Mouse (Mus musculus): ENCODE results near the gene Ifit3b. TPM values are rescaled to one million over a fixed set of nuclear protein-coding genes. Genes with fewer than 3 reads are reported as not detected.
"Not testable (repeated sequence)": the region's sequence is repeated elsewhere in the genome, so short reads cannot be mapped to it uniquely, and the experiment has no call there.

Gene Ifit3b
- 1 to 10 TPM in 1 of 2 experiments, under 1 TPM in 1; 0.90 to 1.5 TPM for total RNA-seq (2021)
- long read RNA-seq, experiment 1, partial matches to known transcripts: 0 of 1 reads
- long read RNA-seq, experiment 1, other reads (novel, unspliced or antisense): 0 of 1 reads
- long read RNA-seq, experiment 2, partial matches to known transcripts: 0 of 2 reads
- long read RNA-seq, experiment 2, other reads (novel, unspliced or antisense): 0 of 2 reads

DNA sequence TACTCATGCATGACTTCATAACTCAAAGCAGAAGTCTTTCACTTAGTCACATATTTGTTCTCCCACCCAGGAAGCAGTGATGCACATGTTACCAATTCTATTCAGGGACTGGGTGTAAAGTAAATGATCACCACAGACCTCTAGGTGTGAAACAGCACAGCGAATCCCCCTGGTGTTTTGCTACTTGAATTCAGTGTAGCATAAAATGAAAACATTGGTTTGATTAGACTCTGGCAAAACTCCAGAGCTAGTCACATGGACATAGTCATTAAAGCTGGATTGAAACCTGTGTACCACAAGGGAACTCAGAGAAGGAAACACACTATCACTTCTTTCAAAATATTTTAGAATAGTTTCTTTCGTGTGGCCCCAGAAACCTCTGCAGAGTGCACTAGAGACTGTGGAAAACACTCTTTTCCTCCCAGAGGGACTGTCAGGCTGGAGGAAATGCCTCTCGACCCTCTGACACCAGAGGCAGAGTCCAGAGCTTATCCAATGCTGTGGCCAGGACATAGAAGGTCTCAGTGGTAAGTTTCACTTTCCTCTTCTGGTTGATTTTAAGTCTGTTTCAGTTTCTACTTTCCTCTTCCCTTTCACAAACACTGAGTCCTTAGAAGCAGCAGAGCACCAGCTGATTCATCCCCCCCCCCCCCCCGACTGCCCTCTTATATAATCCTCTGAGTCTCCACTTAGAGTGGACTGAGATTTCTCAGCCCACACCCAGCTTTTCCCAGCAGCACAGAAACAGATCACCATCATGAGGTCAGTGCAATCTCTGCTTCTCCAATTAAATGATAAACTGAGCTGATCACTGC, at the start of gene Ifit3b:
Gene Ifit3b (plus strand): TSS at position 734 of the 815 bp plus-strand sequence.
- DNase-seq: peak; percentile 72 to 75

DNA sequence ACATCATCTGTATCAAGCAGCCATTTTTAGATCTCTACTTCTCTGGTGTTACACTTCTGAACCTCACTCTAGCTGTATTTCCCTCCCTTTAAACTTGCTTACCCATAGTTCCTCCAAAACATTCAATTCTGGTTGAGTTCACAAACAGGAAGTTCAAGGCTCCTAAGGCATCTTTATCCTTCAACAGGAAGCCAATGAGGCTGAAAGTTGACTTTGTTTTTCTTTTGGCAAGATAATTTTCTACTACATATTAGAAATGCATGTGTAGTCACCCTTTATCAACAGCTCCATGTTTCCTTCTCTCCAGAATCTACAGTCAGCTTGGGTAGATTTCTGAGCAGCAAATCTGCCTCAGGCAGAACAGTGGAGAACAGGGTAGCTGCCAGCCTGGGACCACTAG, 45.2 kb upstream of the Ifit3b start:
- DNase-seq: no peak

DNA sequence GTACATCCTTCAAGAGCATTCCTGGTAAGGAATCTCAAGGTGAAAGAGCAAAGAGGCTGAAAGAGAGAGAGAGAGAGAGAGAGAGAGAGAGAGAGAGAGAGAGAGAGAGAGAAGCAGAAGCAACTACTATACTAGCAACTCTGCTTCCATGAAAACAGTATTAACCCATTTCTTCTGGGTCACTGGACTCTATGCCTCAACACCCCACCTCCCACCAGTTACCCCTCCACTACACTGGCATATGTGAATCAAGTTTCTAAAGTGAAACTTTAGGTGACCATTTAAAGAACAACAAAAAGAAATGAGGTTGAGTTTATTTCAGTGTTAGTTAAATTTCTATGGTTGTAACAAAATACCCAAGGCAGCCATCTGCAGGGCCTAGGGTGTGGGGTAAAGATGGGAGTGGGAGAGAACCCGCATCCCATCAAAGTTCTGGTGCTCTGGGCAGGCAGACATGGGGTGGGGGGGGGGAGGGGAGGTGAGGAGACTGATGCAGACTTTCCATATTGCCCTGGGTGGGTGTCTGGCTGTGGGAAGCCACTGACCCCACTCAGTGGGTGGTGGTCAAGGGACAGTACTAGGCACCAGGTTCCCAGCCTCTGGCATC, 41.5 kb upstream of the Ifit3b start:
- no peak for DNase-seq

DNA sequence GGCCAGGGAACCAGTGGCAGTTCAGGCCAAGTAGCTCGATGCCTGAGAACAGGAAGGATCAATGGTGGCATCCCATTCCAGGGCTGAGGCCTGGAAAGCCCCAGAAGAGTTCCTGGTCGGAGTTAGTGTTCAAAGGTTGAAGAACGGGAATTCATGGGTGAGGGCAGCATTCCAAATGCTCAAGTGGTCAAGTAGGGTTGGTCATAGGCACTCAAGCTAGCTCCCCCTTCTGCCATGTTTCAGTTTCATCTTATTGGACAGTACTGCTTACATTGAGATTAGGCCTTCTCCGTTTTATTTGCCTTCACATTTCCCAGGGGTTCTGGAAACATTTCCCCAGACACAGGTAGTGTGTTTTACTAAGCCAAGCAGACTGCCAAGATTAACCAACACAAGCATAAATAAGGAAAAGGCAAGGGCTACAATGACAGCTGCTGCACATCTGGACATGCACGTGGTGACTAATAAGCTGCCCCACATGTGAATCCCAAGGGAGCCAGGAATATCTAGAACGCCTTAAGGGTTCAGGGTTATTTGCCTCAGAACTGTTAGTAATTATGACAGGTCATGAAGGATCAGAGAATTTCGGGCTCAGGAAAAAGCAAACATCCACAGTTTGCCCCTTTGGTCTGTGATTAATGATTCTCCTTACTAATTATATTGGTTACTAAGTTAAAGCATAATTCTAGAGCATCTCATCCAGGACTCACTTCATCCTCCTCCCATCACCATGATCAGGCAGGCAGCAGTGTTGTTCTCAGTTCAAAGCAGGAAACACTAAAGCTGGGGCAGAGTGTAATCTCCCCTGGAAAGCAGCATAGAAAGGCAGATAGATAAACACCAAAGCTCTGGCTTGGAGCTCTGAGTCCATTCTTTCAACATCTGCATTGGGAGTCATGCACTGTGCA, 38.5 kb upstream of the Ifit3b start:
- DNase-seq: peak in 1 of 2 experiments; percentile 32

DNA sequence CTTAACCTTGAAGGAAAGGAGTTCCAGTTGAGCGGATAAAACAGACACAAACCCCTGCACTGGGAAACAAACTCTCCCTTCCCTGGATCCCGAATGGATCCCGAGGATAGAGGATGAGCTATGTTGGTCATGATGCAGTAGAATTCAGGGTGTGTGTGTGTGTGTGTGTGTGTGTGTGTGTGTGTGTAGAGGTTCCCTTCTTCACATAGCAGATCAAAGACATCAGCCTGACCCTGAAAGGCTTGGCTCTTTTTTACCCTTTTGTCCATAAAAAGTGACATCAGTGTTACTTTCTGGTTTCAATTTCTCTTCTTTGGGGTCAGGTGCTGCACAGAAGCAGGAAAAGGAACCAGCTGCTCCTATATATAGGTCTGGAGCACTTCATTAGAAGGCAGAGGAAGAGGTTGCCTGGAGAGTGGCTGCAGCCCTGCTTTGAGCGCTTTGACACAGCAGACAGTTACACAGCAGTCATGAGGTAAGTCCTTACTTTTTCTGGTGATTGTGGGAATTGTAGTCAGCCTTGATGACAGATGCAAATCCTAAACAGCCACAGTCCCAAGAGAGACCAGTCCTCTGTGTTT, 37.8 kb upstream of the Ifit3b start:
- DNase-seq: no peak

DNA sequence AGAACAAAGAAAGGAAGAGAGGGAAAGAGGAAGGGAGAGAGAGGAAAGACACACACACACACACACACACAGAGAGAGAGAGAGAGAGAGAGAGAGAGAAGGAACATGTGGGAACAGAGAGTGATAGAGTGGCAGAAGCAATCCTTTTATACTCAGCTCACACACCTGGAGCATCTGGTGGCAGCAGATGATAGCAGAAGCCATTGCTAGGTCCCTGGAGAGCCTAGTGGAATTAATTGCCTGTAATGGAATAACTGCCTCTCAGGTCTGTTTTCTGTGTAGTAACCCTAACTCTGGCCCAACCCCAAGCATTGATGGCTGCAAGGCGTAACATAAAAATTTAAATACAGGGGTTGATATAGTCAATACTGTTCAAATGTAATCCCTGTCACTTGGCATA, 36.7 kb upstream of the Ifit3b start:
- no peak for DNase-seq

DNA sequence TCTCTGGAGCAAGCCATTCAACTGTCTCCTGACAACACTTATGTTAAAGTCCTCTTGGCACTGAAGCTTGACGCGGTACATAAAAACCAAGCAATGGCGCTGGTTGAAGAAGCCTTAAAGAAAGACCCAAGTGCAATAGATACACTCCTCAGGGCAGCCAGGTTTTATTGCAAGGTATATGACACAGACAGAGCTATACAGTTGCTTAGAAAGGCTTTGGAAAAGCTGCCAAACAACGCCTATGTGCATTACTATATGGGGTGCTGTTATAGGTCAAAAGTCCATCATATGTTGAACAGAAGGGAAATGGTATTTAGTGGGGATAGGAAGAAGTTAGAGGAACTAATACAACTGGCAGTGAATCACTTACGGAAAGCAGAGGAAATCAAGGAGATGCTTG, 34.1 kb upstream of the Ifit3b start:
- DNase-seq: no peak

DNA sequence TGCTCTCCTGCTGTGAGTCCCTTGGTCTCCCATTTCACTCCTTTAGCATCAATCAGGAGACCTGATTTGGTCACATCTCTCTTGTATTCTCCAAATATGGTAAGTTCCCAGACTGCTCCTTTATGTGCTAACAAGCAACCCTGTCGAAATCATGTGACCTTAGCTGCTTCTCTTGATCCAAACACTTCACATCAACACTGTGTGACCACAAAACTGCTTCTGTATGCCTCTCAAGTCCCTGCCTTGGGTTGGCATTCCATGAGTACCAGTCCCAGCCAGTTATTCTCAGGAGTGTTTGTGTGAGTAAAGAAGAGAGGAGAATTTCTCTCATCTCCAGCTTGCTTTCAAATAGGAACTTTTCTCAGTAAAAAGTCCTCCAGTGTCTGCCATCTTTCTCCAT, 30.6 kb upstream of the Ifit3b start:
- no peak for DNase-seq

DNA sequence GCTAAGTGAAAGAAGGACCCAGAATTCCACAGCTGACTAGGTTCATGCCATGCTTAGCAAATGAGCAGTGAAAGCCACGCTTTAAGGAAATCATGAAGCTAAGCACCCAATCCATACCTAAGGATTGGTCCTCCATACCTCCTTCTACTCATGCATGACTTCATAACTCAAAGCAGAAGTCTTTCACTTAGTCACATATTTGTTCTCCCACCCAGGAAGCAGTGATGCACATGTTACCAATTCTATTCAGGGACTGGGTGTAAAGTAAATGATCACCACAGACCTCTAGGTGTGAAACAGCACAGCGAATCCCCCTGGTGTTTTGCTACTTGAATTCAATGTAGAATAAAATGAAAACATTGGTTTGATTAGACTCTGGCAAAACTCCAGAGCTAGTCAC, 25.1 kb upstream of the Ifit3b start:
- not testable (repeated sequence) for DNase-seq

DNA sequence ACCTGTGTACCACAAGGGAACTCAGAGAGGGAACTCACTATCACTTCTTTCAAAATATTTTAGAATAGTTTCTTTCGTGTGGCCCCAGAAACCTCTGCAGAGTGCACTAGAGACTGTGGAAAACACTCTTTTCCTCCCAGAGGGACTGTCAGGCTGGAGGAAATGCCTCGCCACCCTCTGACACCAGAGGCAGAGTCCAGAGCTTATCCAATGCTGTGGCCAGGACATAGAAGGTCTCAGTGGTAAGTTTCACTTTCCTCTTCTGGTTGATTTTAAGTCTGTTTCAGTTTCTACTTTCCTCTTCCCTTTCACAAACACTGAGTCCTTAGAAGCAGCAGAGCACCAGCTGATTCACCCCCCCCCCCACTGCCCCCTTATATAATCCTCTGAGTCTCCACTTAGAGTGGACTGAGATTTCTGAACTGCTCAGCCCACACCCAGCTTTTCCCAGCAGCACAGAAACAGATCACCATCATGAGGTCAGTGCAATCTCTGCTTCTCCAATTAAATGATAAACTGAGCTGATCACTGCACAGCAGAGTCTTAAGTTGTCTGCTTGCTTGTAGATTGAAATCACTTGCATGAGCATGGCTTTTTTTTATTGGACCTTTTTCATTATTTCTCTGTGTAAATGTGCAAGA, 24.5 kb upstream of the Ifit3b start, which contains the start of gene Ifit3:
Gene Ifit3 (plus strand): TSS at position 406 of the 641 bp plus-strand sequence.
- DNase-seq: peak; percentile 50 to 68

DNA sequence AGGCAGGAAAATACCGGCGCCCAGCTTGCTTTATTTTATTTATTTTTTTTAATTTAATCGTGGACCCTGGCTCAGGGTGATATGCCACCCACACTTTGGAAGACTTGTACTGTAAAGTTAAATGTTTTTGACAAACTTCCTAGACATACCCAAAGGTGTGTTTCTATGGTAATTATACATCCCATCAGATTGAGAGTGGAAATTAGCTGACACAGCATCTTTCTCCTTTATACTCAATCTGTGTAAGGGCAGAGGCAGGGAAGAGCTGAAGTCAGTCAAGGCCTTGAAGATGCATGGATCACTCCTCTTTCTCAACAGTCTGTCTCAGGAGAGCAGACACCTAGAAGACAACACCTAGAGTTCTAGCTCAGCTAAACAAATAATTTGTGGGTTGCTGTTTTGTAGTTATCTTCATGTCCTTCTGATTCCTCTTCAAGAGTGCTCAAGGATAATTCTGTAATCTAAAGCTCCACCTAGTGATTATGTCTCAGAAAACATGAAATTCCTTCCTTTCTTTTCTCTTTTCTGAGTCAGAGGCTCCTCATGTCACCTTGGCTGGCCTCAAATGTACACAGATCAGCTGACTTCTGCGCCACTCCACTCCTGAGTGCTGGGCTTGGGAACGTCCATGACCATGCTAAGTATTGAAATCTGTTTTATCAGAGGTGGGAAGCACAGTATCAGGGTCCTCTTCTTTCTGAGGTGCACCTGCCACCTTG, 21.9 kb upstream of the Ifit3b start:
- not testable (repeated sequence) for DNase-seq

DNA sequence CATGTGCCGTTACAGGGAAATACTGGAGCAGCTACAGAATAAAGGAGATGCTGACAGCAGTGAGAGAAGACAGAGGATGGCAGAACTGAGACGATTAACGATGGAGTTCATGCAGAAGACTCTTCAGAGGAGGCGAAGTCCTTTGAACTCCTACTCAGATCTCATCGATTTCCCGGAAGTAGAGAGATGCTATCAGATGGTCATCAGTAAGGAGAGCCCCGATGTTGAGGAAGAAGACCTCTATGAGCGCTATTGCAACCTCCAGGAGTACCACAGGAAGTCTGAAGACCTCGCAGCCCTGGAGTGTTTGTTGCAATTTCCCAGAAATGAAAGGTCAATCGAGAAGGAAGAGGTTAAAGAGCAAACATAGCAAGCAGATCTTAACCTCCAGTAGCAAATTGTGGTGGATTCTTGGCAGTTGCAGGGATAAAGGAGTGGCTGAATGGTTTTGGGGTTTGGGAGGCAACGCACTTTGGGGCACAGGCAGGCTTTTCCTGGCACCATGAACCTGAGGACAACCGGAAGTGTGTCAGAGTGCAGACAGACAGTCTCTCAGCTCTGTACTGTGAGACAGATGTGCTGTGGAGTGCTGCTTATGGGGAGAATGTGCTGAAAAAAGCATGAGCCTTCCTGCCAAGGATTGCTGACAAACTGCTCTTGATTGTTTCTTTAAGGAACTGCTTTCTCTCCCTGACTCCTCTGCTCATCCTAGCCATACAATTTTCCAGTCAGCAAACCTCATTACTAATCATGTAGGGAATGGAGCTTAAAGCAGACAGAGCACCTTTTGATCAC, 19.7 kb upstream of the Ifit3b start:
- DNase-seq: not testable (repeated sequence)

DNA sequence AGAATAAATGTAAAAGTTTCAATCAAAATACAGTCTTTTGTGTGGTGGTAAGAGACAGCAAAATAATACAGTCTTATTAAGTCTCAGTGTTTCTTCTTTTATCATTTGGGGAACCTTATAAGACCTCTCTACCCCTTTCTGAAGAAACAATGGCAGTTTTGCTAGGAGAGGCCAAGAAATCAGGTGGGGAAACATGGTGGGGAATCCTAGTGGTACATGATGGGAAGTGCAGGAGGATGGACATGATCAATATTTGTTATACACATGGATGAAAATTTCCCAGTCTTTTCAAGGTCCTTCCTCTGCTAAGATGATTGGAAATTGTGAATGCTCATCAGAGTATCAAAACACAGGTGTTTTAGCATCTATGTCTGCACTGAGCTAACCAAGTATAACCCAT, 18.8 kb upstream of the Ifit3b start:
- no peak for DNase-seq

DNA sequence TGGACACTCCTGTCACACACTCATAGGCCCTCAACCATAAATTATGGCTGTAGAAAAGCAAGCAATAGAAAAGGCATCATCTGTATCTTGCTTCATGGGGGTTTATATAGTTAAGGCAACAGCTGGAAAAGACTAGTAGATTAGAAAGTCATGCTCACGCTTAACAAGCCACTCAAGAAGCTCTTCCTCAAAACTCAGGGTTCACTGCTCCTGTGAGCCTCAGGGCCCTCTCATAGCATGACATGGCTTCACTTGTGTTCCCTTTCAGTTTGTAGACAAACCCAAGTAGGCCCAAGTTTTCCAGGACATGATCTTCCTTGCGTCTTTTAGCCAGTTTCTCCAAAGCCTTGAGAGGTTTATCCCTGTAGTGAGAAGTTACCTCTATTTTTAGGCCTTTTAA, 14.3 kb upstream of the Ifit3b start:
- no peak for DNase-seq

DNA sequence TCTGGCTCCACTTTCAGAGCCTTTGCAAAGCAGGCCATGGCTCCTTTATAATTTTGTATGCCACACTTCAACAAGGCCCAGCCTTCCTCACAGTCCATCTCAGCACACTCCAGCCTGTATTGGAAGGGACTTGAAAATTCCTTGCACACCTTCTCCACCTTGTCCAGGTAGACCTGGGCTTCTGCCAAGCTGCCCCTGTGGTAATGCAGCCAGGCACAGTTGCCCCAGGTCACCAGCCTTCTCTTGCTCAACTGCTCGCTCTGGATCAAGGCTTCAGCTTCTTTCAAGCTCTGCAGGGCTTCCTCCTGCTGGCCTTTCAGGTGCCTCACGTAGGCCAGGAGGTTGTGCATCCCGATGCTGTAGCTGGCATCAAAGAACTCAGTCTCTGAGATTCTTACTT, 13.2 kb upstream of the Ifit3b start:
- DNase-seq: not testable (repeated sequence)

DNA sequence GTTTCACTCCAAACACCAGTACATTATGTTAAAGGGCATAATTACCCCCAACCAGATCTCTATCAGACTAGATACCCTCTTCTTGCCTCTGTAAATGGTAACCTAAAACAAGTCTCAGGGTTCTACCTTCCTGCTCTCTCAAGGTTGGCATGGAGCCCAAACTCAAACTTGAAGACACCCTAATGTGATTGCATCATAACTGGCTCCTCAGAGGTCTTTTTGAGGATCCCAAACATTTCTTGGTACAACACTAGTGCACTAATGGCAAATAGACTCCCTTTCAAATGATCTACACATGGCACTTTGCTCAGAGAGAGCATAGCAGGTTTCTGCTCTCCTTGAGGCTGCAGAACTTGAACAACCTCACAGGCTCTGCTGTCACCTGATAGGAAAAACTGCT, 11.0 kb upstream of the Ifit3b start:
- no peak for DNase-seq

DNA sequence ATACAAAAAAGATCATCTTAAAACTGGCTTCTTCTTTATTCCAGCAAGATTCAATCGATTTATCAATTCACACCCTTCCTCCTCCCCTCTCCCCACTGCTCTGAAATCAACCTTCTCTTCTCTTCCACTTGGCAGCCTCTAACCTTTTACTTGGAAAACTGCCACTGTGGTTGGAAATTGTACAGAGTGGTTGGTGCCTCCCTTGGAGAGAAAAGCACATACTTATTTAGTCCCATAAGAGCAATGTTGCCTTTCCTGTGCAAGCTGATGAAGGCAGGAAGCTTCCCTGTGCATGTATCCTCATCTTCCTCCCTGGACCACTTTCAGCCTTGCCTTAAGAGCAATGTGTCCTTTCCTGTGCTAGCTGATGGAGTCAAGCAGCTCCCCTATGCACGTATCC, 9.4 kb upstream of the Ifit3b start:
- peak; percentile 82 to 86 for DNase-seq

DNA sequence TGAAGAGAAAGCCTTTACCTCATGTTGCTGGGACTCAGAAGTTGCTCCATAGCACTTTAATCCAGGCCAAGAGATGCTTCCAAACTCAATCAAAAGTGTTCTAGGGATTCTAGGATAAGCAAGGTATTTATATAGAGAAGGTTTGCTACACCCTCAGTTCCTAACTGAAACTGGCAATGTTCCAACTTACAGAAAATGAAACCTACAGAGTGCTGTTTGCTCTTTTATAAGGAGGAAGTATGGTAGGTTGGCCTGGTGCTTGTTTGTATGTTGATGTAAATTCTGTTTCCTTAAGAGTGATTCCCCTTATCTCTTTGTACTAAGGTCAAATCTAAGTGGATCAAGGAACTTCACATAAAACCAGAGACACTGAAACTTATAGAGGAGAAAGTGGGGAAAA, 8.5 kb upstream of the Ifit3b start:
- DNase-seq: not testable (repeated sequence)

DNA sequence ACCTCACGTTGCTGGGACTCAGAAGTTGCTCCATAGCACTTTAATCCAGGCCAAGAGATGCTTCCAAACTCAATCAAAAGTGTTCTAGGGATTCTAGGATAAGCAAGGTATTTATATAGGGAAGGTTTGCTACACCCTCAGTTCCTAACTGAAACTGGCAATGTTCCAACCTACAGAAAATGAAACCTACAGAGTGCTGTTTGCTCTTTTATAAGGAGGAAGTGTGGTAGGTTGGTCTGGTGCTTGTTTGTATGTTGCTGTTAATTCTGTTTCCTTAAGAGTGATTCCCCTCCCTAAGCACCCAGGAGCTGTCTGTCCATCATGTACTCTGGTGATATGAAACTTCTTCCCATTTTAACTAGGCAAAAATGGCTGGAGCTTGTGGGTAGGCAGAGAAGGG, 5.9 kb upstream of the Ifit3b start, which contains the start of gene Ifit1bl1:
Gene Ifit1bl1 (minus strand): TSS at position 69 of the 400 bp plus-strand sequence.
- not testable (repeated sequence) for DNase-seq

DNA sequence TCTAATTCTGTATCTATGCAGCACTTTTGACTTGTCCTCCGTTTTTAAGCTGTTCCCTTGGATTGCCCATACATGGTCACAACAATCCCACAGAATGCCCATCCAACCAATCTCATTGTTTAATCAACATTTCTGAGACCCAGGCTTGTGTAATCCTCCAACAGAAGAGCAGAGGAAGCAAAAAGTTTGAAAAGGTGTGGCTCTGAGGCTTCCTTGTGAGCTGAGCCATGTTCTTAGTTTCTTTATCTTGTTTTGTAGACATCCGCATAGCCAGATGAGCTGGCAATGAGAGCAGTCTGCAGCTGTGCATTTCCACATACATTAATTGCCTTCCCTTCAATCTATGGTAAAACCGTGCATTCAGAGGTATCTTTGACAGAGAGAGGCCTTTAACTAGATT, 2.3 kb upstream of the Ifit3b start:
- no peak for DNase-seq
